Mouse (Mus musculus) natural killer cell, adult 2 months (primary cell): ENCODE data around the gene Hba-a1.
"Not testable (repeated sequence)": the region's sequence is repeated elsewhere in the genome, so short reads cannot be mapped to it uniquely, and the experiment has no call there.

Source experiments
- DNase-seq, 2 experiments: peaks; one replicate each; pipeline ENCODE4 v3.0.0; 2022; ENCODE audit warnings: low spot score in 2 of 2

Hba-a1 gene

GRCm38 (mm10) chr11:32293479-32293878 lies 10.2 kb downstream of the Hba-a1 start:
- not testable (repeated sequence) for DNase-seq

- not testable (repeated sequence) for DNase-seq
These were observed 12.9 kb downstream of the Hba-a1 start, which contains the start of gene Hba-a2 for GRCm38 (mm10) chr11:32296203-32296602. TSS of gene Hba-a2 (plus strand) at chr11:32296489.

- not testable (repeated sequence) for DNase-seq
These were observed 14.1 kb downstream of the Hba-a1 start for GRCm38 (mm10) chr11:32297417-32297816.

GRCm38 (mm10) chr11:32297866-32298531 lies 14.7 kb downstream of the Hba-a1 start:
- DNase-seq, result no peak

GRCm38 (mm10) chr11:32298532-32298918 lies 15.2 kb downstream of the Hba-a1 start:
- no peak for DNase-seq

GRCm38 (mm10) chr11:32299865-32300264 lies 16.6 kb downstream of the Hba-a1 start, which contains the start of gene Hbq1a:
TSS of gene Hbq1a (plus strand) at chr11:32300069.
- peak; percentile 9 to 38 for DNase-seq

- DNase-seq, result no peak
These were observed 17.3 kb downstream of the Hba-a1 start for GRCm38 (mm10) chr11:32300279-32301267.

GRCm38 (mm10) chr11:32301506-32301905 lies 18.2 kb downstream of the Hba-a1 start:
- no peak for DNase-seq

- no peak for DNase-seq
These were observed 19.6 kb downstream of the Hba-a1 start for GRCm38 (mm10) chr11:32302824-32303419.

- DNase-seq, result no peak
These were observed 20.1 kb downstream of the Hba-a1 start for GRCm38 (mm10) chr11:32303455-32303854.

- DNase-seq, result no peak
These were observed 23.7 kb downstream of the Hba-a1 start for GRCm38 (mm10) chr11:32307006-32307405.

GRCm38 (mm10) chr11:32309446-32309845 lies 26.1 kb downstream of the Hba-a1 start:
- DNase-seq, result no peak

GRCm38 (mm10) chr11:32309928-32310327 lies 26.6 kb downstream of the Hba-a1 start:
- no peak for DNase-seq

- no peak for DNase-seq
These were observed 32.7 kb downstream of the Hba-a1 start for GRCm38 (mm10) chr11:32316009-32316408.

- DNase-seq, result no peak
These were observed 37.3 kb downstream of the Hba-a1 start for GRCm38 (mm10) chr11:32320507-32321195.

- peak; percentile 39 to 53 for DNase-seq
These were observed 37.9 kb downstream of the Hba-a1 start for GRCm38 (mm10) chr11:32321196-32321565.

- DNase-seq, result peak; percentile 73 to 81
These were observed 41.3 kb downstream of the Hba-a1 start for GRCm38 (mm10) chr11:32324609-32325008.

- no peak for DNase-seq
These were observed 47.8 kb downstream of the Hba-a1 start for GRCm38 (mm10) chr11:32331075-32331474.

- DNase-seq, result no peak
These were observed 48.5 kb downstream of the Hba-a1 start for GRCm38 (mm10) chr11:32331861-32332260.

- no peak for DNase-seq
These were observed 49.9 kb downstream of the Hba-a1 start for GRCm38 (mm10) chr11:32333235-32333634.
